ENCODE assay signal across 14 mouse cellular contexts in genomic region chr15:10671868-10672267, GRCm38 (mm10). TPM values are rescaled to one million over a fixed set of nuclear protein-coding genes. Genes with fewer than 3 reads are reported as not detected.
DNase-seq lines count a peak whose midpoint lies in the region; ATAC-seq and TF ChIP-seq lines count a peak whose summit lies in the region.
"Had no signal": no experiment of that assay in that cellular context is flagged by ENCODE, and none has a peak within 500 bp of the region (broad histone marks: within the 10 kb centered on the region; RNA-seq: fewer than 3 reads in every experiment).

No protein-coding gene starts in this region.

- TF ChIP-seq CTCF in forebrain, postnatal 0 days (IDR thresholded peaks at IDR 0.05; ENCODE audit: low read depth): no peak

- peak overlapping the region; percentile 58 for H3K27ac ChIP-seq in limb, embryonic 13.5 days
- no peak overlapping the region for H3K27ac ChIP-seq in limb, embryonic 10.5 days
- H3K27ac ChIP-seq in heart, embryonic 13.5 days (replicated peaks): peak overlapping the region; percentile 62
- H3K27ac ChIP-seq in forebrain, postnatal 0 days (ENCODE audit: low read depth, low read length): no peak overlapping the region
- H3K27ac ChIP-seq: forebrain, embryonic 12.5 days; hindbrain, embryonic 15.5 days; layer of hippocampus, adult 2 months; liver, embryonic 15.5 days had no signal

- WGBS in limb, embryonic 13.5 days: 51% methylated on average over 4 of the region's 4 CpGs
- WGBS in limb, embryonic 10.5 days: 83% methylated on average over 4 of the region's 4 CpGs
- 31% methylated on average over 4 of the region's 4 CpGs for WGBS in heart, embryonic 13.5 days
- WGBS in forebrain, postnatal 0 days: 63% methylated on average over 4 of the region's 4 CpGs

- DNase-seq in limb, embryonic 10.5 days (ENCODE audit: low spot score): no peak
- DNase-seq in adrenal gland, postnatal 36 days: peak; percentile 60 to 61
- peak; percentile 51 for DNase-seq in lung, postnatal 14 days
- DNase-seq in forebrain, postnatal 0 days: no peak
- no peak for DNase-seq in retina, postnatal 1 day
- DNase-seq in layer of hippocampus, adult 9-11 months: no peak
- DNase-seq: cerebellum, postnatal 25 days; thymus, postnatal 36 days had no signal

- no peak overlapping the region for H3K4me3 ChIP-seq in limb, embryonic 13.5 days
- H3K4me3 ChIP-seq in limb, embryonic 10.5 days: no peak overlapping the region
- H3K4me3 ChIP-seq in heart, embryonic 13.5 days: no peak overlapping the region
- no peak overlapping the region for H3K4me3 ChIP-seq in forebrain, postnatal 0 days (ENCODE audit: low read depth, low read length)
- H3K4me3 ChIP-seq: forebrain, embryonic 12.5 days; hindbrain, embryonic 15.5 days; layer of hippocampus, adult 2 months; liver, embryonic 15.5 days had no signal

- no peak overlapping the region for H3K4me2 ChIP-seq in limb, embryonic 13.5 days (replicated peaks)
- no peak overlapping the region for H3K4me2 ChIP-seq in heart, embryonic 13.5 days
- H3K4me2 ChIP-seq in forebrain, postnatal 0 days (ENCODE audit: low read depth): no peak overlapping the region
- H3K4me2 ChIP-seq: forebrain, embryonic 12.5 days; hindbrain, embryonic 15.5 days; liver, embryonic 15.5 days had no signal

- no peak overlapping the region for H3K9ac ChIP-seq in limb, embryonic 13.5 days
- no peak overlapping the region for H3K9ac ChIP-seq in heart, embryonic 13.5 days
- no peak overlapping the region for H3K9ac ChIP-seq in forebrain, postnatal 0 days
- H3K9ac ChIP-seq: forebrain, embryonic 12.5 days; hindbrain, embryonic 15.5 days; liver, embryonic 15.5 days had no signal

- peaks cover 52% of the 10 kb centered on the region for H3K4me1 ChIP-seq in limb, embryonic 13.5 days
- peaks cover 34% of the 10 kb centered on the region for H3K4me1 ChIP-seq in limb, embryonic 10.5 days
- H3K4me1 ChIP-seq in heart, embryonic 13.5 days: peaks cover 41% of the 10 kb centered on the region
- H3K4me1 ChIP-seq in forebrain, postnatal 0 days (ENCODE audit: insufficient read depth): no peaks in the 10 kb centered on the region
- H3K4me1 ChIP-seq: hindbrain, embryonic 15.5 days; liver, embryonic 15.5 days had no signal

- H3K27me3 ChIP-seq in limb, embryonic 13.5 days: no peaks in the 10 kb centered on the region
- no peaks in the 10 kb centered on the region for H3K27me3 ChIP-seq in limb, embryonic 10.5 days (ENCODE audit: low read depth, poor library complexity, severe bottlenecking)
- peaks cover 58% of the 10 kb centered on the region for H3K27me3 ChIP-seq in heart, embryonic 13.5 days (replicated peaks)
- H3K27me3 ChIP-seq in forebrain, postnatal 0 days (ENCODE audit: insufficient read depth, low read length): no peaks in the 10 kb centered on the region
- H3K27me3 ChIP-seq: forebrain, embryonic 12.5 days; hindbrain, embryonic 15.5 days; liver, embryonic 15.5 days had no signal

- peak; percentile 45; the same call in 1 of the 2 replicates for ATAC-seq in limb, embryonic 13.5 days (ENCODE audit: low FRiP score, low read depth)
- no peak for ATAC-seq in heart, embryonic 13.5 days (ENCODE audit: extremely low read depth, insufficient number of reproducible peaks, low FRiP score, low TSS enrichment)
- ATAC-seq in forebrain, postnatal 0 days: no peak

- H3K9me3 ChIP-seq in limb, embryonic 13.5 days: no peaks in the 10 kb centered on the region
- no peaks in the 10 kb centered on the region for H3K9me3 ChIP-seq in limb, embryonic 10.5 days (replicated peaks)
- H3K9me3 ChIP-seq in heart, embryonic 13.5 days: no peaks in the 10 kb centered on the region
- no peaks in the 10 kb centered on the region for H3K9me3 ChIP-seq in forebrain, postnatal 0 days (ENCODE audit: low read length)
- H3K9me3 ChIP-seq: forebrain, embryonic 12.5 days; hindbrain, embryonic 15.5 days; liver, embryonic 15.5 days had no signal

- peaks cover 8% of the 10 kb centered on the region; the same call in 1 of the 2 replicates for H3K36me3 ChIP-seq in limb, embryonic 13.5 days
- H3K36me3 ChIP-seq in limb, embryonic 10.5 days: peaks cover 15% of the 10 kb centered on the region
- no peaks in the 10 kb centered on the region for H3K36me3 ChIP-seq in heart, embryonic 13.5 days
- H3K36me3 ChIP-seq in forebrain, postnatal 0 days (ENCODE audit: insufficient read depth): no peaks in the 10 kb centered on the region
- H3K36me3 ChIP-seq: forebrain, embryonic 12.5 days; hindbrain, embryonic 15.5 days; liver, embryonic 15.5 days had no signal

RNA-seq across cellular contexts. Expression of gene Rai14, which starts 42.6 kb away (rescaled TPM):
- 61.5 and 63.7 TPM in 2 replicates for polyA plus RNA-seq in limb, embryonic 13.5 days (2015; fragmentation: Nextera tagmentation; extraction: Ambion mirVana)
- polyA plus RNA-seq in limb, embryonic 10.5 days (2016; fragmentation: Nextera tagmentation; extraction: Ambion mirVana): 50.5 and 64.8 TPM in 2 replicates
- total RNA-seq in adrenal gland, postnatal 36 days (2021): 10 to 100 TPM; 25.9 to 32.3 TPM
- polyA plus RNA-seq in heart, embryonic 13.5 days (2015; fragmentation: Nextera tagmentation; extraction: Ambion mirVana): 15.3 and 17.1 TPM in 2 replicates
- total RNA-seq in forebrain, postnatal 0 days (2014; rRNA removed): 11.7 and 12.7 TPM in 2 replicates
- 5.2 and 5.5 TPM in 2 replicates for polyA plus RNA-seq in forebrain, postnatal 0 days (2015; fragmentation: Nextera tagmentation; extraction: Ambion mirVana)

Comparison
In these comparisons a context has a peak if more than half of its experiments do, and no peak if none do; other contexts are left out.
1. H3K27ac ChIP-seq: peak in limb, embryonic 13.5 days (single experiment) and heart, embryonic 13.5 days (single experiment); none in limb, embryonic 10.5 days (single experiment) and forebrain, postnatal 0 days (single experiment).
2. DNase-seq: peak in adrenal gland, postnatal 36 days (2 of 2) and lung, postnatal 14 days (single experiment); none in limb, embryonic 10.5 days (single experiment), forebrain, postnatal 0 days (single experiment), retina, postnatal 1 day (single experiment) and layer of hippocampus, adult 9-11 months (single experiment).